ENCODE assay signal across 8 mouse cellular contexts in the genomic region with DNA sequence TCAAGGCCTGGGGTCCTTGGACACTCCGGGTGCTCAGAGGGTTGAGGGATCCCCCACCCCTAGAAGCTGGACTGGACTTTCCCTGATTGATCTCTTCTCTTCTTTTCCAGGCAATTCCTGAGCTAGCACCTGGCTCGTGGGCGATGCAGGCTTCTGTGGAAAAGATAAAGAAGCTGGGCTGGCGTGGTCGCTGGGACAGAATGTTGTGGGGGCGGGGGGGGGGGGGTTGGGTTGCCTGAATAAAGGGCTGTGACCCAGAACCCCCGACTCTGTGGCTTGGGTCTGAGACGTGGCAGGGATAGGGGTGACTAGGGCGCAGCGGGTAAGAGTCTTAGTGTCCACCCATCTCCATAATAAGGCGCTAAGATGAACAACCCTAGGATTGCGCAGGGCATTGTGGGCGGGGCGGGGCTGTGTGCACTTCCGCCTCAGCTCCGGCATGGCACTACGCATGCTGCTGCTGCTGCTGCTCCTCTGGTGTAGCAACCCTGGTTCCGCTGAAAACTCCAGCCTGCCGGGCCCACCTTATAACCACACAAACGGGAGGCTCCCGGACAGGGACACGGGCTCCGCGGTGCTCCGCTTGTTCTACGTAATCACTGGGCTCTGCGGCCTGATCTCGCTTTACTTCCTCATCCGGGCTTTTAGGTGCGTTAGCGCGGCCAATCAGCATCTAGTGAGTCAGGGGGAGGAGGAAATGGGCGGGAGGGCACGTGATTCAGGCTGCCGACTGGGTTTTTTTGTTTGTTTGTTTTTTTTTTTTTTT. TPM values are rescaled to one million over a fixed set of nuclear protein-coding genes. Genes with fewer than 3 reads are reported as not detected.
DNase-seq lines count a peak whose midpoint lies in the region; ATAC-seq and TF ChIP-seq lines count a peak whose summit lies in the region.

A gene (plus strand): TSS at position 418 of the 766 bp plus-strand sequence.

- peaks cover 16% of the 10 kb centered on the region for H3K79me2 ChIP-seq in CH12.LX (replicated peaks; ENCODE audit: control insufficient read depth, extremely low read depth, insufficient read depth, poor library complexity, severe bottlenecking)

- in situ Hi-C loops in CH12.LX (cut with MboI; ENCODE audit: low pct_ligation_motif_present, low pct_unique_long_range_greater_than_20kb, low sequenced_read_pairs), result no loop called here

- dilution Hi-C loops in CH12.LX (cut with MboI; ENCODE audit: extremely low pct_ligation_motif_present, extremely low pct_unique_long_range_greater_than_20kb, low sequenced_read_pairs), result no loop called here

- no peaks in the 10 kb centered on the region for H3K9me3 ChIP-seq in CH12.LX (replicated peaks; ENCODE audit: low read length)
- no peaks in the 10 kb centered on the region for H3K9me3 ChIP-seq in forebrain, embryonic 15.5 days
- no peaks in the 10 kb centered on the region for H3K9me3 ChIP-seq in liver, postnatal 0 days (ENCODE audit: low read length)
- no peaks in the 10 kb centered on the region for H3K9me3 ChIP-seq in neural tube, embryonic 13.5 days

- H3K27ac ChIP-seq in CH12.LX (ENCODE audit: insufficient read depth, low read depth), result peak within 1 kb of the TSS; percentile 87
- H3K27ac ChIP-seq in forebrain, embryonic 15.5 days (replicated peaks), result peak within 1 kb of the TSS; percentile 94
- peak within 1 kb of the TSS; percentile 97 for H3K27ac ChIP-seq in liver, postnatal 0 days (ENCODE audit: low read depth)
- H3K27ac ChIP-seq in neural tube, embryonic 13.5 days (replicated peaks), result peak within 1 kb of the TSS; percentile 92

- H3K4me1 ChIP-seq in CH12.LX (ENCODE audit: control insufficient read depth in 1 of 2, insufficient read depth in 2 of 2), result peaks cover 14 to 54% of the 10 kb centered on the region in 2 experiments
- H3K4me1 ChIP-seq in forebrain, embryonic 15.5 days, result peaks cover 56% of the 10 kb centered on the region
- peaks cover 27% of the 10 kb centered on the region for H3K4me1 ChIP-seq in liver, postnatal 0 days (ENCODE audit: insufficient read depth)
- peaks cover 57% of the 10 kb centered on the region for H3K4me1 ChIP-seq in neural tube, embryonic 13.5 days (replicated peaks)

- peak; percentile 34; the same call in 1 of the 2 replicates for ATAC-seq in cerebellum, adult (ENCODE audit: insufficient number of reproducible peaks, low FRiP score, low TSS enrichment)
- peak; percentile 79 for ATAC-seq in forebrain, embryonic 15.5 days (replicated peaks)
- ATAC-seq in liver, postnatal 0 days, result peak; percentile 73
- peak; percentile 72 for ATAC-seq in neural tube, embryonic 13.5 days (ENCODE audit: low read depth)

- peak within 1 kb of the TSS; percentile 62 for H3K9ac ChIP-seq in CH12.LX (ENCODE audit: insufficient read depth, low read depth)
- H3K9ac ChIP-seq in forebrain, embryonic 15.5 days (replicated peaks), result peak within 1 kb of the TSS; percentile 67
- peak within 1 kb of the TSS; percentile 69 for H3K9ac ChIP-seq in liver, postnatal 0 days (replicated peaks)
- H3K9ac ChIP-seq in neural tube, embryonic 13.5 days, result peak within 1 kb of the TSS; percentile 74

- WGBS in forebrain, embryonic 15.5 days, result 7% methylated on average over 34 of the region's 35 CpGs
- 4% methylated on average over 34 of the region's 35 CpGs for WGBS in liver, postnatal 0 days (ENCODE audit: insufficient replicate concordance)
- WGBS in neural tube, embryonic 13.5 days, result 9% methylated on average over 35 of the region's 35 CpGs

- intact Hi-C loops in heart, postnatal 14 days (cut with DNase I), result no loop called here

- TF ChIP-seq EP300 in CH12.LX (IDR thresholded peaks at IDR 0.05; ENCODE audit: low read length), result no peak
- no peak; the same call in 1 of the 2 replicates for TF ChIP-seq EP300 in liver, postnatal 0 days (IDR thresholded peaks at IDR 0.05; ENCODE audit: low read depth)

- DNase-seq in CH12.LX (ENCODE audit: extremely low read depth), result peak; percentile 96
- peak; percentile 86 to 87 for DNase-seq in heart, postnatal 14 days
- peak; percentile 93 for DNase-seq in layer of hippocampus, adult 11-12 months (ENCODE audit: low spot score)
- DNase-seq in liver, postnatal 0 days, result peak; percentile 90
- DNase-seq in testis, postnatal 10 days (ENCODE audit: low spot score), result peak; percentile 92

- H3K4me2 ChIP-seq in CH12.LX (ENCODE audit: insufficient read depth, low read depth, poor library complexity, severe bottlenecking), result peak within 1 kb of the TSS; percentile 33
- peak within 1 kb of the TSS; percentile 71 for H3K4me2 ChIP-seq in forebrain, embryonic 15.5 days (replicated peaks)
- peak within 1 kb of the TSS; percentile 74 for H3K4me2 ChIP-seq in liver, postnatal 0 days (ENCODE audit: low read depth, low read length)
- peak within 1 kb of the TSS; percentile 66 for H3K4me2 ChIP-seq in neural tube, embryonic 13.5 days

- no peak for TF ChIP-seq RAD21 in CH12.LX (IDR thresholded peaks at IDR 0.05; ENCODE audit: low read depth, low read length)

- TF ChIP-seq POLR2A in CH12.LX (IDR thresholded peaks at IDR 0.05; ENCODE audit: low read depth, low read length), result peak; percentile 89

- H3K36me3 ChIP-seq in CH12.LX (replicated peaks in 1 of 2; ENCODE audit: control insufficient read depth in 1 of 2, insufficient read depth in 1 of 2, low read length in 1 of 2), result peaks cover 27 to 52% of the 10 kb centered on the region in 2 experiments
- H3K36me3 ChIP-seq in forebrain, embryonic 15.5 days, result peaks cover 26% of the 10 kb centered on the region
- peaks cover 25% of the 10 kb centered on the region for H3K36me3 ChIP-seq in liver, postnatal 0 days (replicated peaks; ENCODE audit: insufficient read depth, low read length)
- peaks cover 30% of the 10 kb centered on the region for H3K36me3 ChIP-seq in neural tube, embryonic 13.5 days

- H3K27me3 ChIP-seq in CH12.LX (replicated peaks), result no peaks in the 10 kb centered on the region
- H3K27me3 ChIP-seq in forebrain, embryonic 15.5 days, result no peaks in the 10 kb centered on the region
- H3K27me3 ChIP-seq in liver, postnatal 0 days (ENCODE audit: insufficient read depth, low read length), result no peaks in the 10 kb centered on the region
- no peaks in the 10 kb centered on the region for H3K27me3 ChIP-seq in neural tube, embryonic 13.5 days

- no peak for TF ChIP-seq CTCF in CH12.LX (conservative IDR thresholded peaks at IDR 0.05 in 1 of 2, IDR thresholded peaks at IDR 0.05 in 1 of 2; ENCODE audit: low read depth in 2 of 2, low read length in 2 of 2)
- no peak for TF ChIP-seq CTCF in liver, postnatal 0 days (IDR thresholded peaks at IDR 0.05; ENCODE audit: low read depth)

- peak within 1 kb of the TSS; percentile 62 to 64 (median 62) for H3K4me3 ChIP-seq in CH12.LX (replicated peaks in 1 of 3; ENCODE audit: low read depth in 2 of 3, low read length in 2 of 3, poor library complexity in 1 of 3)
- H3K4me3 ChIP-seq in forebrain, embryonic 15.5 days, result peak within 1 kb of the TSS; percentile 65
- peak within 1 kb of the TSS; percentile 68 for H3K4me3 ChIP-seq in liver, postnatal 0 days (ENCODE audit: low read depth, low read length)
- peak within 1 kb of the TSS; percentile 52 for H3K4me3 ChIP-seq in neural tube, embryonic 13.5 days

TF ChIP-seq in CH12.LX, 34 proteins besides CTCF, POLR2A, EP300 and RAD21 (continues in another document):
- TF ChIP-seq JUN (IDR thresholded peaks at IDR 0.05; ENCODE audit: insufficient read depth, low read depth, low read length) (no peak), MAX (IDR thresholded peaks at IDR 0.05; ENCODE audit: low read length) (peak; percentile 71; the same call in 1 of the 2 replicates), IRF4 (IDR thresholded peaks at IDR 0.05; ENCODE audit: low read depth, low read length) (no peak), PAX5 (IDR thresholded peaks at IDR 0.05; ENCODE audit: low read length) (no peak), MYC (IDR thresholded peaks at IDR 0.05; ENCODE audit: low read depth, low read length) (peak; percentile 83; the same call in 1 of the 2 replicates), E2F4 (IDR thresholded peaks at IDR 0.05; ENCODE audit: insufficient replicate concordance, low read depth, low read length) (no peak), USF1 (IDR thresholded peaks at IDR 0.05; ENCODE audit: low read depth, low read length) (peak; percentile 84), MEF2A (IDR thresholded peaks at IDR 0.05; ENCODE audit: borderline replicate concordance, low read depth, low read length) (no peak), ELF1 (IDR thresholded peaks at IDR 0.05; ENCODE audit: low read depth, low read length) (peak; percentile 94), ZKSCAN1 (IDR thresholded peaks at IDR 0.05; ENCODE audit: borderline replicate concordance, low read depth, low read length) (no peak), ETS1 (conservative IDR thresholded peaks at IDR 0.05; ENCODE audit: low read depth, low read length) (no peak), HCFC1 (IDR thresholded peaks at IDR 0.05; ENCODE audit: low read depth, low read length) (peak; percentile 75), NELFE (IDR thresholded peaks at IDR 0.05; ENCODE audit: low read depth, low read length) (peak; percentile 74), ZNF384 (IDR thresholded peaks at IDR 0.05; ENCODE audit: low read depth, low read length) (peak; percentile 88), MAZ (IDR thresholded peaks at IDR 0.05; ENCODE audit: low read depth, low read length) (0 out of 2 replicates have a peak, but pooled peaks have one; percentile 20), BHLHE40 (IDR thresholded peaks at IDR 0.05; ENCODE audit: low read depth, low read length) (peak; percentile 95), POLR2AphosphoS2 (IDR thresholded peaks at IDR 0.05; ENCODE audit: low read depth, low read length) (peak; percentile 97), UBTF (IDR thresholded peaks at IDR 0.05; ENCODE audit: low read depth, low read length) (no peak), CHD2 (IDR thresholded peaks at IDR 0.05; ENCODE audit: low read length) (0 out of 2 replicates have a peak, but pooled peaks have one; percentile 9), ZC3H11A (IDR thresholded peaks at IDR 0.05; ENCODE audit: low read depth, low read length) (no peak), SIN3A (IDR thresholded peaks at IDR 0.05; ENCODE audit: low read length) (peak; percentile 80; the same call in 1 of the 2 replicates), ZMIZ1 (IDR thresholded peaks at IDR 0.05; ENCODE audit: low read depth, low read length) (no peak; the same call in 1 of the 2 replicates), USF2 (conservative IDR thresholded peaks at IDR 0.05; ENCODE audit: low read depth, low read length) (peak; percentile 70), SMC3 (IDR thresholded peaks at IDR 0.05; ENCODE audit: low read depth, low read length) (no peak)

RNA-seq across cellular contexts. Expression of the gene that starts here (rescaled TPM):
- total RNA-seq in CH12.LX (2012; rRNA removed) (30.5 and 37.7 TPM in 2 replicates), CH12.LX (2014; rRNA removed) (34.3 and 40.2 TPM in 2 replicates)
- 19.3 and 21.9 TPM in 2 replicates for polyA plus RNA-seq in CH12.LX (2012; ENCODE audit: insufficient read length, low read depth)
- 9.7 and 12.7 TPM in 2 replicates for polyA plus RNA-seq in forebrain, embryonic 15.5 days (2015; fragmentation: Nextera tagmentation; extraction: Ambion mirVana)
- 1 to 10 TPM; 3.8 to 4.7 TPM for total RNA-seq in heart, postnatal 14 days (2021)
- polyA plus RNA-seq in liver, postnatal 0 days (2015; fragmentation: Nextera tagmentation; extraction: Ambion mirVana), result 6.7 and 6.8 TPM in 2 replicates
- 11.4 and 16.3 TPM in 2 replicates for polyA plus RNA-seq in neural tube, embryonic 13.5 days (2015; fragmentation: Nextera tagmentation; extraction: Ambion mirVana)

Comparison
In these comparisons a context has a peak if more than half of its experiments do, and no peak if none do; other contexts are left out.
1. Peak in every context shown above with its lines: DNase-seq, ATAC-seq, H3K4me3 ChIP-seq and H3K27ac ChIP-seq.
2. RNA of the gene that starts here (total RNA-seq): 30.5 to 40.2 TPM in CH12.LX; 3.8 to 4.7 TPM in heart, postnatal 14 days; every median in the first group is over 4 times any median in the second.